Mouse (Mus musculus): ENCODE data around the gene Setd1b.

DNA sequence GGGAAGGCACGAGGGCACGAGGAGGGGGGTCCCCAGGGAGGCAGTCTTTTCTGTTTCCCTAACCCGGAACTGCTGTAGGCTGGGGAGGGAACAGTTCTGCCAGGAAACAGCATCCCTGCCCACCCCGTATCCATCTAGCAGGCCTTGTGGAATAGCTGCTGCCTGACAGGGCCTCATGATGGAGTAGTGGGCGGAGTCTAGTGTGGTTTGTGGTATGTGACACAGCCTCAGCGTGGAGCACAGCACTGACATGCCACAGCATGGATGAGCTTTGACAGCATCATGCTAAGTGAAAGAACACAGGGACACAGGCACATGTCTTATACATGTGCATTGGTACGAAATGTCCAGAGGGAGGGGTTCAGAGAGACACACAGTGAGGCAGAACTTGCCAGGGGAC lies 39.6 kb upstream of the Setd1b start:
- TF ChIP-seq POLR2A (IDR thresholded peaks at IDR 0.05; ENCODE audit: borderline replicate concordance, low read depth, low read length): no peak
- no peak for TF ChIP-seq CTCF (IDR thresholded peaks at IDR 0.05; ENCODE audit: low read depth, low read length)
